ENCODE assay signal across 9 mouse cellular contexts in the genomic region with DNA sequence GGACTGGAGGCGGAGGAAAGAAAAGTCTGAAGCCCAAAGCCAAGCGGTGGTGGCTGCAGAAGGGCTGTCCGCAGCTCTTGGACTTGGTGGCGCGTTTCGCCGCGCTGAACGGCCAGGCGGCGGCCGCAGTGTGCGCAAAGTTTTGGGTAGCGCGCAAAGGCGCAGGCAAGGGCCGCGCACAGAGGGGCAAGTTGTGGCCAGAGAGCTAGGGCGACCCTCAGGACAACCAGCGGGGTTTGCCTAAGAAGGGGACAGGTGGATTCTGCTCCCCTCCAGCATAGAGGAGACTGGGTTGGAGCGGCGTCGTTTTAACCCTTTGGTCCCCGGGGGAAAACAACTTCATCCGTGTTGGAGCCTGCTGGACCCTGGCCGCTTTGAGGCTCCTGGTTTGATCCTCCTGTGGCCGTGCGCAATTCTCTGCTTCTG. TPM values are rescaled to one million over a fixed set of nuclear protein-coding genes. Genes with fewer than 3 reads are reported as not detected.
DNase-seq lines count a peak whose midpoint lies in the region; ATAC-seq lines count a peak whose summit lies in the region.
"Had no signal": no experiment of that assay in that cellular context is flagged by ENCODE, and none has a peak within 500 bp of the region (broad histone marks: within the 10 kb centered on the region; RNA-seq: fewer than 3 reads in every experiment).

No protein-coding gene starts in this region.

- no peaks in the 10 kb centered on the region for H3K4me1 ChIP-seq in heart, embryonic 16.5 days (ENCODE audit: control insufficient read depth, insufficient read depth, low read length)
- peaks cover 12% of the 10 kb centered on the region; the same call in 1 of the 2 replicates for H3K4me1 ChIP-seq in limb, embryonic 12.5 days (replicated peaks)
- H3K4me1 ChIP-seq: liver, embryonic 15.5 days had no signal

- no peaks in the 10 kb centered on the region for H3K36me3 ChIP-seq in heart, embryonic 16.5 days (ENCODE audit: control insufficient read depth, insufficient read depth)
- H3K36me3 ChIP-seq in limb, embryonic 12.5 days = no peaks in the 10 kb centered on the region
- H3K36me3 ChIP-seq: liver, embryonic 15.5 days had no signal

- H3K27ac ChIP-seq in heart, embryonic 16.5 days (ENCODE audit: low read length) = no peak overlapping the region
- no peak overlapping the region for H3K27ac ChIP-seq in limb, embryonic 12.5 days
- H3K27ac ChIP-seq: liver, embryonic 15.5 days had no signal

- H3K9ac ChIP-seq in heart, embryonic 16.5 days (ENCODE audit: low read length) = no peak overlapping the region
- 0 out of 2 replicates have a peak overlapping the region, but pooled peaks have one; percentile 23 for H3K9ac ChIP-seq in limb, embryonic 12.5 days (replicated peaks)
- H3K9ac ChIP-seq: liver, embryonic 15.5 days had no signal

- under 1% methylated on average over 28 of the region's 28 CpGs for WGBS in heart, embryonic 16.5 days
- WGBS in limb, embryonic 12.5 days = under 1% methylated on average over 28 of the region's 28 CpGs

- peak overlapping the region; percentile 46; the same call in 1 of the 2 replicates for H3K4me2 ChIP-seq in heart, embryonic 16.5 days (ENCODE audit: low read depth, low read length)
- H3K4me2 ChIP-seq in limb, embryonic 12.5 days = peak overlapping the region; percentile 65
- H3K4me2 ChIP-seq: liver, embryonic 15.5 days had no signal

- peaks cover 45% of the 10 kb centered on the region for H3K27me3 ChIP-seq in heart, embryonic 16.5 days (ENCODE audit: control insufficient read depth, insufficient read depth, low read length)
- H3K27me3 ChIP-seq in limb, embryonic 12.5 days = peaks cover 71% of the 10 kb centered on the region

- DNase-seq in left cerebral cortex, adult 18-20 months (ENCODE audit: low spot score in 2 of 2) = peak; percentile 47 to 48
- DNase-seq in left cerebral cortex, adult 11 months (ENCODE audit: low spot score) = no peak
- peak; percentile 65 for DNase-seq in embryo, embryonic 10 days (ENCODE audit: low spot score)
- peak; percentile 13 to 23 for DNase-seq in right cerebral cortex, postnatal 36 days (ENCODE audit: low spot score in 2 of 2)
- DNase-seq in natural killer cell, adult 2 months (ENCODE audit: low spot score in 2 of 2) = no peak

- ATAC-seq in heart, embryonic 16.5 days (replicated peaks; ENCODE audit: extremely low read depth, insufficient read depth, low FRiP score) = no peak
- 0 out of 2 replicates have a peak, but pooled peaks have one; percentile 15 for ATAC-seq in limb, embryonic 12.5 days (ENCODE audit: insufficient number of reproducible peaks, insufficient read depth, low FRiP score, low TSS enrichment, low read depth)
- ATAC-seq in monocyte, adult 5-6 weeks (replicated peaks; ENCODE audit: insufficient number of reproducible peaks, low FRiP score, low TSS enrichment, poor library complexity, severe bottlenecking) = no peak

- H3K4me3 ChIP-seq in heart, embryonic 16.5 days (ENCODE audit: low read length) = peak overlapping the region; percentile 17; the same call in 1 of the 2 replicates
- H3K4me3 ChIP-seq in limb, embryonic 12.5 days (replicated peaks) = peak overlapping the region; percentile 42
- H3K4me3 ChIP-seq: liver, embryonic 15.5 days had no signal

- no peaks in the 10 kb centered on the region for H3K9me3 ChIP-seq in heart, embryonic 16.5 days (replicated peaks; ENCODE audit: control insufficient read depth, low read length)
- no peaks in the 10 kb centered on the region for H3K9me3 ChIP-seq in limb, embryonic 12.5 days
- H3K9me3 ChIP-seq: liver, embryonic 15.5 days had no signal

RNA-seq across cellular contexts. Expression of gene Dab1, which starts 0.8 kb away (rescaled TPM):
- 100 to 1,000 TPM; 117 to 119 TPM for total RNA-seq in left cerebral cortex, adult 18-20 months (2021)
- polyA plus RNA-seq in heart, embryonic 16.5 days (2015; fragmentation: Nextera tagmentation; extraction: Ambion mirVana) = 0.59 and 0.85 TPM in 2 replicates
- polyA plus RNA-seq in limb, embryonic 12.5 days (2016; fragmentation: Nextera tagmentation; extraction: Ambion mirVana) = 22.7 and 23.8 TPM in 2 replicates
- total RNA-seq in monocyte, adult 5-6 weeks (2017) = not detected in 3 replicates

Comparison
In these comparisons a context has a peak if more than half of its experiments do, and no peak if none do; other contexts are left out.
1. DNase-seq: peak in left cerebral cortex, adult 18-20 months (2 of 2), embryo, embryonic 10 days (single experiment) and right cerebral cortex, postnatal 36 days (2 of 2); none in left cerebral cortex, adult 11 months (single experiment) and natural killer cell, adult 2 months (0 of 2).
2. RNA of gene Dab1, which starts 0.8 kb away (total RNA-seq): 117 to 119 TPM in left cerebral cortex, adult 18-20 months; not detected in monocyte, adult 5-6 weeks; every median in the first group is over 100 times any median in the second.